Mouse (Mus musculus): ENCODE results near the gene Sox18.

DNA sequence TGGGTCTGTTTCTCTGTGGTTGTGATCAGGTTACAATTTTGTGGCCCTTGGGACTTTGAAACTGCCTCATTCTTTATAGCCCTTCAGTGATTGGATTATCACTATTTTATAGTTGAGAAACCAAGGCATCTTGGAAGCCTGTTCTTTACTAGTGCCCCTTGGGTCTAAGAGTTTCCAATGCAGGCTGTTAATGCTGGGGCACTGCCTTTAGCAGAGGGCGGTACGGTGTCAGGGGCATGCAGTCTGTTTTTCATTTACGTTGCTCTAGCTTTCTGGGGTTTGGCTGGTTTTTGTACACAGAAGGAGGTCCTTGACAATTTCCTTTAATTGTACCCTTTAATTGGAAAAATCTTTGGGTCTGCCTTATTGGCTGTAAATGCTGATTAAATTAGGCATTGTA, 25.8 kb downstream of the Sox18 start:
- TF ChIP-seq POLR2A (IDR thresholded peaks at IDR 0.05; ENCODE audit: insufficient read depth, low read depth, low read length): no peak
- TF ChIP-seq CTCF (IDR thresholded peaks at IDR 0.05): no peak
